Mouse (Mus musculus) cerebellum, adult 2 months (tissue): Measurements from ENCODE around the gene Pdzd2.

Experiments used
- CTCF ChIP-seq: fragments of 200-500 bp; IDR thresholded peaks from 2 replicates; pipeline ENCODE4 v1.5.1; 2011; ENCODE audit warnings: low read depth, mild to moderate bottlenecking, control low read depth, low read length, moderate library complexity, borderline replicate concordance; ENCODE audit not compliant: insufficient read depth
- POLR2A ChIP-seq: fragments of 200-500 bp; IDR thresholded peaks from 2 replicates; pipeline ENCODE4 v1.6.1; 2011; ENCODE audit warnings: low read length, control low read depth, borderline replicate concordance; ENCODE audit not compliant: insufficient read depth

DNA sequence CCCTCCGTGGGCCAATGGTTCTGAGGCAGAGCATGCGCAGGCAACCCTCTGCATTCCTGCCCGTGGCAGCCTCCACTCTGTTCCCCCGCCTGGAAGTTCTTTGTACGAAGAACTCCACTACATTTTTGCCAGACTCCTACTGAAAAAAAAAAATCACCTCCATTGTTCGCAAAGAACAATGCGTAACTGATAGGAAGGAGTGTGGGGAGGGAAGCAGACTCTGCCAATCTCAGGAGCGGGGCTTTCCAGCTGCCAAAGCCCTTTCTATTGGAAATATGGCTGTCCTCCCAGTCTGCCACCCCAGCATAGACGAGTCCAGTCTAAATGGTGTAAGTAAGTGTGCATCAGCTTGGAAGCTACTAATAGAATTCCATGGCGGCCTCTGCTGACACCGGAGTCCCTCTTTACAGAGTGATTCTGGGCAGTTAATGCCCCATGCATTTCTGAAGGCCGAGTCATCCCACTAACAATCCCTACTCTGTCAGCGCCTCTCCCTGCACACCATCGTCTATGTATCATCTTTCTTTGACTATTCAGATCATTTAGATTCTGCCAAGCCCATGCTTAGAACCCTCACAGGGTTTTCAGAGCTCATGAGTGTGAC lies 221.3 kb downstream of the Pdzd2 start:
- TF ChIP-seq CTCF: no peak
- TF ChIP-seq POLR2A: no peak
